Mouse (Mus musculus): ENCODE data around the gene BC030867. TPM values are rescaled to one million over a fixed set of nuclear protein-coding genes. Genes with fewer than 3 reads are reported as not detected.
A peak's percentile ranks its signal among the peaks of the same experiment; 100 is the strongest.

BC030867 gene
- polyA plus RNA-seq, 1 experiment from 2014 or later, result 17.9 TPM

DNA sequence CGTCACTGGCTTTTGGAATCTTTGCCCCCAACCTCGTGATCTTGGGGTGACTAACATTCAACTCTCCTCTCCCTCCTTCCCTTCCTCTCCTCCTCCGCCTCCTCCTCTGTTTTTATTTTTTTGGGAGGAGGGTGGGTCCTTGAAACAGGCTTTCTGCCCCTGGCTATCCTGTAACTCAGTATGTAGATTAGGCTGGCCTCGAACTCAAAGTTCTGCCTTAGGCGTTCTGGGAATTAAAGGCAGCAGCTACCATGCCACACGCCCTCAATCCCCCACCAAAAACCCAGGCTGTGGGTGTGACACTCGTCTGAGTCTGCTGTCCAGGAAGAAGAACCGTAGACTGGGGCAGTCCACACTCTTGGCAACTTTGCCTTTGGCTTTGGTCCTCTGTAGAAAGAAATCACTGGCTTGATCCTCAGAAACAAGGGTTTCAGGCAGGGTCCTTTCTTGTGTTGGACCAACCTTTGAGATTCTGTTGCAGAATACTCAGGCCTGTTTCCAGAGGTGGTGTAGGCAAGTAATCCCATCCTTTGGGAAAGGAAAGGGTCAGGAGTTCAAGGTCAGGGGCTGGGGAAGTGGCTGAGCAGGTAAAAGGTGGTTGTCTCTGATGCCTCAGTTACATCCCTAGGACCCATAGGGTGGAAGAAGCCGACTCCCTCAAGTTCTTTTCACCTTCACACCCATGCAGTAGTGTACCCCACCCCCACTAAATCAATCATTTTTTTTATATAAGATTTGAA lies 839 bp downstream of the BC030867 start:
- Histone ChIP-seq H3K27ac (ENCODE audit: low read depth, low read length) (no peak overlapping the region), H3K4me2 (ENCODE audit: low read depth) (peak overlapping the region; percentile 78), H3K4me1 (ENCODE audit: control insufficient read depth, insufficient read depth, low read length) (peaks cover 9% of the 10 kb centered on the region; the same call in 1 of the 2 replicates), H3K27me3 (ENCODE audit: control insufficient read depth, insufficient read depth, low read length) (no peaks in the 10 kb centered on the region), H3K4me3 (ENCODE audit: low read depth, low read length) (peak overlapping the region; percentile 80), H3K36me3 (ENCODE audit: control insufficient read depth, insufficient read depth, low read length) (peaks cover 2% of the 10 kb centered on the region; the same call in 1 of the 2 replicates), H3K9ac (ENCODE audit: low read length) (peak overlapping the region; percentile 71), H3K9me3 (ENCODE audit: control insufficient read depth, low read length) (no peaks in the 10 kb centered on the region)
- 14% methylated on average over 9 of the region's 9 CpGs for WGBS
- ATAC-seq (ENCODE audit: insufficient read depth, low FRiP score, low TSS enrichment) (no peak), DNase-seq (ENCODE audit: low spot score) (no peak)

DNA sequence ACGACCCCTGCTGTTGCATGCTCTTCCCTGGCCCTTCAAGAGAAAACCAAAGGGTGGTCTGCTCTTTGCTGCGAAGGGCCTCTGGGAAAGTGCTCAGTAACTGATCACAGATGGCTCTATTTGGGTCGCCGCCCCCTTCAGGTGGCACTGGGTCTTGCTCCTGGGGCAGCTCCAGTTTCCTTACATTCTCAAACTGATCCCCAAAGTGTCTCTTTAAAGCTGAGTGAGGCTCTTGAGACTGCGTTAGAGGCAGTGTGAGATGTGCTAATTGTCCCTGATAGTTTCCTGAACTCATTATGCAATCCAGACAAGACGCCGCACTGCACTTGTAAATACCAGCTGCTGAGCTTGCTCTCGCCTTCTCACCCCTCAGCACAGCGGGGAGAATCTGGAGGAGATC lies 8.8 kb downstream of the BC030867 start:
- H3K4me1 ChIP-seq (ENCODE audit: control insufficient read depth, insufficient read depth, low read length), result no peaks in the 10 kb centered on the region
- H3K27ac ChIP-seq (ENCODE audit: low read depth, low read length), result no peak overlapping the region
- H3K4me2 ChIP-seq (ENCODE audit: low read depth), result no peak overlapping the region
- ATAC-seq (ENCODE audit: insufficient read depth, low FRiP score, low TSS enrichment) (no peak), DNase-seq (ENCODE audit: low spot score) (peak; percentile 41)
- H3K27me3 ChIP-seq (ENCODE audit: control insufficient read depth, insufficient read depth, low read length), result no peaks in the 10 kb centered on the region
- H3K9ac ChIP-seq (ENCODE audit: low read length), result no peak overlapping the region
- H3K36me3 ChIP-seq (ENCODE audit: control insufficient read depth, insufficient read depth, low read length), result peaks cover 8% of the 10 kb centered on the region
- no peaks in the 10 kb centered on the region for H3K9me3 ChIP-seq (ENCODE audit: control insufficient read depth, low read length)
- WGBS, result 42% methylated on average over 9 of the region's 9 CpGs
- H3K4me3 ChIP-seq (ENCODE audit: low read depth, low read length), result no peak overlapping the region

DNA sequence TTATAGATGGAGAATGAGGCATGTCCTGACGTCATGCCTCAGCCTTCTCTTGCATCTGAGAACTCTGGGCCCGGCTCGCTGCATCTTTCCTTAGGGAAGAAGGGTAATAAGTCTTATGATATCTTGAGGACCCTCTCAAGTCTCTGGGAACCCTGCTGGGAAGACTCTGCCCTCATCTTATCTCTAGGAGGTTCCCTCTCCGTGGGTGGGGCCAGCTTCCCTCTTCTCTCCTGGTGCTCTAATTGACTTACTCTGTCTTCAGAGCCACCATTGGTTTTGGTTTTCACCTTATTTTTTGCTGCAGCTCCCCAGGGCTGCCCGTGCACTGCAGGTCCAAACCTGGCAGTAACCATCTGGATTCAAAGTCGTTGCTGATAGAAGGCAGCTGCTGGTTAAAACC lies 9.4 kb downstream of the BC030867 start:
- WGBS, result 89% methylated on average over 6 of the region's 6 CpGs
- Histone ChIP-seq H3K4me3 (ENCODE audit: low read depth, low read length) (no peak overlapping the region), H3K9me3 (ENCODE audit: control insufficient read depth, low read length) (no peaks in the 10 kb centered on the region), H3K36me3 (ENCODE audit: control insufficient read depth, insufficient read depth, low read length) (peaks cover 8% of the 10 kb centered on the region), H3K27me3 (ENCODE audit: control insufficient read depth, insufficient read depth, low read length) (no peaks in the 10 kb centered on the region), H3K9ac (ENCODE audit: low read length) (no peak overlapping the region), H3K27ac (ENCODE audit: low read depth, low read length) (no peak overlapping the region), H3K4me2 (ENCODE audit: low read depth) (no peak overlapping the region), H3K4me1 (ENCODE audit: control insufficient read depth, insufficient read depth, low read length) (no peaks in the 10 kb centered on the region)
- ATAC-seq (ENCODE audit: insufficient read depth, low FRiP score, low TSS enrichment), result no peak
- DNase-seq (ENCODE audit: low spot score), result no peak

DNA sequence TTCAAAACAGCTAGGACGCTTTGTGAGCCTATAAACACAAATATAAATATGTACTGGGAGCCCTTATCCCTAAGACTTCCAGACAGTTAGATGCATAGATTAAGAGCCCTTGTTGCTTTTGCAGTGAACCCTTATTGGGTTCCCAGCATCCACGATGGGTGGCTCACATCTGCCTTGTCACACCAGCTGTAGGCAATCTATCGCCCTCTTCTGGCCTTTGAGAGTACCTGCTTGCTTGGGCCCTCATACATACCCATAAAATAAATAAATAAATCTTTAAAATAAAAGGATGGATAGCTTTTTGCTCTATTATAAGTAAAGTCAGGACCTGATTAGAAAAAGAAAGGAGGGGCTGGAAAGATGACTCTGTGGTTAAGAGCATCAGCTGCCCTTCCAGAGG lies 9.8 kb downstream of the BC030867 start:
- Histone ChIP-seq H3K4me2 (ENCODE audit: low read depth) (no peak overlapping the region), H3K36me3 (ENCODE audit: control insufficient read depth, insufficient read depth, low read length) (peaks cover 8% of the 10 kb centered on the region), H3K4me3 (ENCODE audit: low read depth, low read length) (no peak overlapping the region), H3K27me3 (ENCODE audit: control insufficient read depth, insufficient read depth, low read length) (no peaks in the 10 kb centered on the region), H3K9me3 (ENCODE audit: control insufficient read depth, low read length) (no peaks in the 10 kb centered on the region), H3K27ac (ENCODE audit: low read depth, low read length) (no peak overlapping the region), H3K9ac (ENCODE audit: low read length) (no peak overlapping the region), H3K4me1 (ENCODE audit: control insufficient read depth, insufficient read depth, low read length) (no peaks in the 10 kb centered on the region)
- ATAC-seq (ENCODE audit: insufficient read depth, low FRiP score, low TSS enrichment), result no peak
- DNase-seq (ENCODE audit: low spot score), result no peak
- 86% methylated on average over 3 of the region's 3 CpGs for WGBS

DNA sequence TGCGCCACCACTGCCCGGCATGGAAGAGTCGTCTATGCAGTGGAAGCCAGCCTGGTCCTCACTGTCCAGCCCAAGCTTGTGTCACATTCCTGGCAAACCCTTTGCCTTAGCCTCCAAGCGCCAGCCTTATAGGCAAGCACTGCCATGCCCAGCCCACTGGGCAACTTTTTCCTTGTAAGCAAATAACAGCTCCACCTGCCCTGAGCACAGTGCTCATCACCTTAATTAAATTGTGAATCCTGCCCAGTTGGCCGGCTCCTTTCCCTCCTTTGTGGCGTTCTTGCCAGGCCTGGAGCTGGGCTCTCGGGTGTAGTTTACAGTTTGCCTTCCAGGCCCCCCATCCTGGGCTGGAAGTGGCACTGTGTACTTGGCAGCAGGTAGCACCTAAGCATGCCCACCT lies 14.5 kb downstream of the BC030867 start:
- peaks cover 8% of the 10 kb centered on the region for H3K36me3 ChIP-seq (ENCODE audit: control insufficient read depth, insufficient read depth, low read length)
- no peaks in the 10 kb centered on the region for H3K27me3 ChIP-seq (ENCODE audit: control insufficient read depth, insufficient read depth, low read length)
- H3K4me3 ChIP-seq (ENCODE audit: low read depth, low read length), result no peak overlapping the region
- WGBS, result 95% methylated on average over 7 of the region's 7 CpGs
- H3K9ac ChIP-seq (ENCODE audit: low read length), result no peak overlapping the region
- H3K9me3 ChIP-seq (ENCODE audit: control insufficient read depth, low read length), result no peaks in the 10 kb centered on the region
- H3K4me1 ChIP-seq (ENCODE audit: control insufficient read depth, insufficient read depth, low read length), result peaks cover 4% of the 10 kb centered on the region
- no peak for DNase-seq (ENCODE audit: low spot score)
- no peak overlapping the region for H3K27ac ChIP-seq (ENCODE audit: low read depth, low read length)
- no peak overlapping the region for H3K4me2 ChIP-seq (ENCODE audit: low read depth)
- ATAC-seq (ENCODE audit: insufficient read depth, low FRiP score, low TSS enrichment), result no peak

DNA sequence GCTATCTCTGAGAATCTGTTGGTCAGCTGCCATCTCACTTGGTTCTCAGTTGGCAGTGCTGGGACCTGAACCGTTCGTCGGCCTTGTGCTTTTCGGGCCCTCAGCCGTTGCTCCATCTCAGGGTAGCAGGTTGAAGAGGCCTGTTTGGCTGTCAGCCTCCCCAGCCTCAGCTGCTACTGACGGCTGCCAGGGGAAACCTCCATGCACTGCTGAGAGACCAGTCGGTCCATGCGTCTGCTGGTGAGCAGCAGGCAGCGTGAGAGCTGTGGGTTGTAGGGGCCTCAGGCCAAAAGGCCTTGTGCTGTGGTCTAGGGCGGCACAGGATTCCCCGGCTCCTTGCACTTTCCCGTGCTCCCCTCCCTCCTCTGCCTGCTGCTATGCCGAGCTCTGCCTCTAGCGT lies 17.1 kb downstream of the BC030867 start:
- Histone ChIP-seq H3K27ac (ENCODE audit: low read depth, low read length) (no peak overlapping the region), H3K4me1 (ENCODE audit: control insufficient read depth, insufficient read depth, low read length) (peaks cover 4% of the 10 kb centered on the region), H3K36me3 (ENCODE audit: control insufficient read depth, insufficient read depth, low read length) (no peaks in the 10 kb centered on the region), H3K9ac (ENCODE audit: low read length) (no peak overlapping the region; the same call in 1 of the 2 replicates), H3K27me3 (ENCODE audit: control insufficient read depth, insufficient read depth, low read length) (no peaks in the 10 kb centered on the region), H3K4me3 (ENCODE audit: low read depth, low read length) (no peak overlapping the region), H3K4me2 (ENCODE audit: low read depth) (no peak overlapping the region), H3K9me3 (ENCODE audit: control insufficient read depth, low read length) (no peaks in the 10 kb centered on the region)
- ATAC-seq (ENCODE audit: insufficient read depth, low FRiP score, low TSS enrichment) (no peak), DNase-seq (ENCODE audit: low spot score) (no peak)
- WGBS, result 65% methylated on average over 14 of the region's 14 CpGs

DNA sequence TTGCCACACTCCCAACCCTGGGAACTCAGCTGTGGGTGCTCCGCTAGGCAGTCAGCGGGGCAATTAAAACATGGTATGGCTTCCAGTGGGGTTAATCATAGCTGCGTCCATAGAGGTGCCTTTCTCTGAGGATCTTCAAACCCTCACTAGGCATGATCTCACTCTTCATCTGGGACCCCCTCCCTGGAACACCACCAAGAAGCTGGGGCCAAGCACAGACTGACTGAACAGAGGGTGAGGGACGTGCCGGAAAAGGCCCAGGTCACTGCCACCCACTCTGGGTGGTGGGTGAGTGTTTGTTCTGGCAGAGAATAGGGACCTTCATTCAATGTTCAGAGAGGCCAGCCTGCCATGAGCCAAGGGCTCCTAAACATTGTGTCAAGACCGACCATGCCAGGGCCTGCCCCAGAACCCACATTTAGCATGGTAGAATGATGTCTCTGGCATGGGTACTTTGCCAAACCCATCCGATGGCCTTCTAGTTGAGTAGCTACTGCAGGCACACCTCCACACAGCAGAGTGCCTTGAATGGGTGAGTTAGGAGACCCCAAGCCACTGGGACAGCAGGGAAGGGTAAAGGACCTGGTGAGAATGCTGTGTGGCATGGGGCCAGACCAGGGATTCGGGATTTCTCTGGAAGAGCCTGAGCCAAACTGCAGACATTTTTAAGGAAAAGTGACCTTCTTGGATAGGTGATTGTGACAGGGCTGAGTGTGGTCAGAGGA lies 18.1 kb downstream of the BC030867 start:
- WGBS, result 90% methylated on average over 8 of the region's 8 CpGs
- DNase-seq (ENCODE audit: low spot score), result no peak
- no peak overlapping the region for H3K4me2 ChIP-seq (ENCODE audit: low read depth)
- no peak overlapping the region for H3K27ac ChIP-seq (ENCODE audit: low read depth, low read length)
- H3K4me3 ChIP-seq (ENCODE audit: low read depth, low read length), result no peak overlapping the region
- no peaks in the 10 kb centered on the region for H3K9me3 ChIP-seq (ENCODE audit: control insufficient read depth, low read length)
- no peaks in the 10 kb centered on the region for H3K36me3 ChIP-seq (ENCODE audit: control insufficient read depth, insufficient read depth, low read length)
- ATAC-seq (ENCODE audit: insufficient read depth, low FRiP score, low TSS enrichment), result no peak
- peaks cover 4% of the 10 kb centered on the region for H3K4me1 ChIP-seq (ENCODE audit: control insufficient read depth, insufficient read depth, low read length)
- H3K9ac ChIP-seq (ENCODE audit: low read length), result no peak overlapping the region
- H3K27me3 ChIP-seq (ENCODE audit: control insufficient read depth, insufficient read depth, low read length), result no peaks in the 10 kb centered on the region

DNA sequence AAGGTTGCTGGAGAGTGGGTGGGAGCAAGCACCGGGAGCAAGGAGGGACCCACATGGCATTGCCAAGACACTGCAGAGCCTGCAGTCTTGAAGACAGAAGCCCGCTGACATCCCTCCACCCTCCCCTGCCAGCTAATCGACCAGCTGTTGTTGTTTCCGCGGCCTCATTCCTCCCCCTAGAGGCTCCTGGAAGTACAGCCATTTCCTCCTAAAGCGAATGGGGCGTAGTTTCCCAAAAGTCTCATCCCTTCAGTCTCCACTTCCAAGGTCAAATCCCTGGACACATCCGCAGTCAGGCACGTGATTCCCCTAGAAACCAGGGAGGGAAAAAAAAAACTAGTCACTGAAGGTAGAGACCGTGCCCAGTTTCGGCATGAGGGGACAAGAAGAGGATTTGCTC lies 18.8 kb downstream of the BC030867 start:
- 13% methylated on average over 11 of the region's 11 CpGs for WGBS
- Histone ChIP-seq H3K4me1 (ENCODE audit: control insufficient read depth, insufficient read depth, low read length) (peaks cover 4% of the 10 kb centered on the region), H3K4me3 (ENCODE audit: low read depth, low read length) (no peak overlapping the region), H3K27ac (ENCODE audit: low read depth, low read length) (no peak overlapping the region), H3K27me3 (ENCODE audit: control insufficient read depth, insufficient read depth, low read length) (no peaks in the 10 kb centered on the region), H3K9me3 (ENCODE audit: control insufficient read depth, low read length) (no peaks in the 10 kb centered on the region), H3K4me2 (ENCODE audit: low read depth) (no peak overlapping the region), H3K9ac (ENCODE audit: low read length) (no peak overlapping the region), H3K36me3 (ENCODE audit: control insufficient read depth, insufficient read depth, low read length) (no peaks in the 10 kb centered on the region)
- peak; percentile 75 for DNase-seq (ENCODE audit: low spot score)
- no peak for ATAC-seq (ENCODE audit: insufficient read depth, low FRiP score, low TSS enrichment)

All from neural tube, embryonic 11.5 days (tissue).